Mouse (Mus musculus): ENCODE measurements around the gene Doc2g. TPM values are rescaled to one million over a fixed set of nuclear protein-coding genes. Genes with fewer than 3 reads are reported as not detected.

The Doc2g gene
- polyA plus RNA-seq, 3 experiments from 2014 or later = 0.31 to 2.8 (median 1.6) TPM

DNA sequence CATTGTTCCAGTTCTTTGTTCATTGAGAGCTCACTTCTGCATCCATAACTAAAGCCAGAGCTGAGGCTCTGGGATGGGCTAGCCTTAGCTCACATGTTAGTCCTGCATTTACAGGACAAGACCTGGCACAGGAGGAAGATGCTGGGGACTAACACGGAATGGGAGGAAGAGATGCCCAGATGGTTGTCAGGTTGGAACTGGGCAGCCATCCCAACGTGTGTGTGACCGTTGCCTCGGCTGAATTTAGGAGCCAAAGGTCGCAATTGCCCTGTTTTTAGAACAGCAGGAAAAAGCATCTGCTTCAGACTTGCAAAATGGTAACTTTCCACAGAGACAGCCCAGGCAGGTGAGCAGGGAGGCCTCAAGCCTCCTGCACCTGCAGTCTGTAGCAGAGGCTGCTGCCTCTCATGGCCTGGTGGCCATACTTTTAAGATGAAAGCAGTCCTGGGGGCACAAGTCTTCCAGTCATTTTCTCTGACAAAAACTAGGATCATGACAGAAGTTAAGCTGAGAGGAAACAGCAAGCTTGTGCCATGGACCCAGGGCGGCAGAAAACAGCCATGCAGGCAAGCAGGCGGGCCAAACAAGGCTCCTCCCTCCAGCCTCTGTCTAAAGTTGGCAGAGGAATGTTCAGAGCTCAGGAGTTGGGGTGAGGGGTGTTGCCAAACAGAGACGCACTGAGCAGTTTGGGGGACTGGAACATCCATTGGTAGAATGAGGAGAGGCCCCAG lies 52.3 kb downstream of the Doc2g start:
- ATAC-seq = no peak

DNA sequence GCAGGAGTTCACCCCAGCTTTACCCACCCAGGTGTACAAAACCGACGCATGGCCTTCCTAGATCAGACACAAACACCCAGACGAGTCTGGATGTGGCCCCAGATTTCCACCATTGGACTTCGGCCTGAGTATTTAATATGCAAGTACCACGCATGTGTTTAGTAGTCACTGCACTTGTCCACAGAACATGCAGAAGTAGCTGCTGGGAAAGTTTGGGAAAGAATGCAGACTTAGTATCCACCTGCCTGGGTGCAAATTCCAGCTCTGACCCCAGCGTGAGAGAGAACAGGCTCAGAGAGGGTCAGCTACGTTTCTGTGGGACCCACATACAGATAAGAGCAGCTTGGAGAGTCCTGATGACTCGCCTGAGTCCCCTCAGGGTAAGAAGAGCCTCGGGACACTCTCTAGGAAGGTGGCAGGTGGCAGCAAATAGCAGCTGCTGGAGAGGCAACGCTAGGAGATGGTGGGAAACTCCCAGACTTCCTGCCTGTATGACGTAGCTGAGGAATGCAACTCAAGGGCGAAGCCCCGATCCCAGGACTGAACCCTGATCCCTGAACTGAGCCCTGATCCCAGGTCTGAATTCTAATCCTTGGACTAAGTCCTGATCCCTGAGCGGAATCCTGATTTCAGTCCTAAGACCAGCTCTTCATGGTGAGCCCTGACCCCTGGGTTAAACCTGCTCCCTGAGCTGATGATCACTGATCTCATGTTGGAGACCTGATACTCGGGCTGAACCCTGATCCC lies 53.0 kb downstream of the Doc2g start:
- no peak for ATAC-seq

Other genes with a start within 250 kb of the Doc2g start
- 10 to 100 TPM; 25.1 to 41.5 (median 32.7) TPM for gene Kmt5b, start 235.9 kb upstream of the Doc2g start, polyA plus RNA-seq (2017; shearing (Covaris generic))
- 1 to 10 TPM; 1.6 to 4.9 (median 4.3) TPM for gene Chka, start 151.5 kb upstream of the Doc2g start, polyA plus RNA-seq (2017; shearing (Covaris generic))
- gene Tcirg1, start 96.2 kb upstream of the Doc2g start, polyA plus RNA-seq (2017; shearing (Covaris generic)) = 10 to 100 TPM; 57.2 to 85.0 (median 60.4) TPM
- gene Ndufs8, start 90.5 kb upstream of the Doc2g start, polyA plus RNA-seq (2017; shearing (Covaris generic)) = 100 to 1,000 TPM; 219 to 266 (median 256) TPM
- gene Aldh3b1, start 73.5 kb upstream of the Doc2g start, polyA plus RNA-seq (2017; shearing (Covaris generic)) = under 1 TPM in 1 of 3 experiments, not detected in 2; 0.36 TPM
- 10 to 100 TPM; 23.5 to 38.0 (median 26.2) TPM for gene Unc93b1, start 68.1 kb upstream of the Doc2g start, polyA plus RNA-seq (2017; shearing (Covaris generic))
- not detected for gene Aldh3b3, start 44.7 kb upstream of the Doc2g start, polyA plus RNA-seq (2017; shearing (Covaris generic))
- not detected for gene Aldh3b2, start 31.0 kb upstream of the Doc2g start, polyA plus RNA-seq (2017; shearing (Covaris generic))
- 1 to 10 TPM in 2 of 3 experiments, under 1 TPM in 1; 0.73 to 2.3 (median 2.2) TPM for gene Acy3, start 16.7 kb upstream of the Doc2g start, polyA plus RNA-seq (2017; shearing (Covaris generic))
- gene Tbx10, start 10.6 kb upstream of the Doc2g start, polyA plus RNA-seq (2017; shearing (Covaris generic)) = not detected
- gene Nudt8, start 2.7 kb upstream of the Doc2g start, polyA plus RNA-seq (2017; shearing (Covaris generic)) = 10 to 100 TPM; 10.3 to 16.2 (median 15.9) TPM
- under 1 TPM; 0.16 to 0.99 (median 0.44) TPM for gene Gm49405, start 2.7 kb upstream of the Doc2g start, polyA plus RNA-seq (2017; shearing (Covaris generic))
- 100 to 1,000 TPM; 104 to 136 (median 114) TPM for gene Ndufv1, start 9.5 kb downstream of the Doc2g start, polyA plus RNA-seq (2017; shearing (Covaris generic))
- gene Gstp1, start 34.7 kb downstream of the Doc2g start, polyA plus RNA-seq (2017; shearing (Covaris generic)) = 100 to 1,000 TPM; 417 to 553 (median 508) TPM
- gene Gstp2, start 42.7 kb downstream of the Doc2g start, polyA plus RNA-seq (2017; shearing (Covaris generic)) = 10 to 100 TPM in 1 of 3 experiments, 1 to 10 TPM in 1, under 1 TPM in 1; 0.72 to 12.0 (median 5.0) TPM
- 100 to 1,000 TPM; 178 to 293 (median 197) TPM for gene Gstp3, start 56.3 kb downstream of the Doc2g start, polyA plus RNA-seq (2017; shearing (Covaris generic))
- gene Cabp2, start 78.3 kb downstream of the Doc2g start, polyA plus RNA-seq (2017; shearing (Covaris generic)) = not detected
- gene Cdk2ap2, start 93.9 kb downstream of the Doc2g start, polyA plus RNA-seq (2017; shearing (Covaris generic)) = 100 to 1,000 TPM; 329 to 406 (median 406) TPM
- 100 to 1,000 TPM in 1 of 3 experiments, 10 to 100 TPM in 2; 80.6 to 147 (median 88.8) TPM for gene Pitpnm1, start 96.7 kb downstream of the Doc2g start, polyA plus RNA-seq (2017; shearing (Covaris generic))
- 100 to 1,000 TPM; 171 to 228 (median 197) TPM for gene Aip, start 122.5 kb downstream of the Doc2g start, polyA plus RNA-seq (2017; shearing (Covaris generic))
- under 1 TPM in 1 of 3 experiments, not detected in 2; 0.22 TPM for gene Gpr152, start 136.5 kb downstream of the Doc2g start, polyA plus RNA-seq (2017; shearing (Covaris generic))
- gene Cabp4, start 140.7 kb downstream of the Doc2g start, polyA plus RNA-seq (2017; shearing (Covaris generic)) = 1 to 10 TPM in 1 of 3 experiments, under 1 TPM in 2; 0.91 to 1.1 (median 0.97) TPM
- 100 to 1,000 TPM; 228 to 269 (median 241) TPM for gene Coro1b, start 145.3 kb downstream of the Doc2g start, polyA plus RNA-seq (2017; shearing (Covaris generic))
- 100 to 1,000 TPM; 802 to 889 (median 855) TPM for gene Ptprcap, start 150.3 kb downstream of the Doc2g start, polyA plus RNA-seq (2017; shearing (Covaris generic))
- 10 to 100 TPM; 26.3 to 35.3 (median 30.1) TPM for gene Rps6kb2, start 160.0 kb downstream of the Doc2g start, polyA plus RNA-seq (2017; shearing (Covaris generic))
- 10 to 100 TPM in 2 of 3 experiments, 1 to 10 TPM in 1; 5.2 to 12.9 (median 11.9) TPM for gene Carns1, start 172.2 kb downstream of the Doc2g start, polyA plus RNA-seq (2017; shearing (Covaris generic))
- gene Tbc1d10c, start 188.0 kb downstream of the Doc2g start, polyA plus RNA-seq (2017; shearing (Covaris generic)) = 100 to 1,000 TPM; 608 to 658 (median 621) TPM
- 1,000 to 10,000 TPM in 1 of 3 experiments, 100 to 1,000 TPM in 2; 808 to 1,210 (median 823) TPM for gene Ppp1ca, start 188.8 kb downstream of the Doc2g start, polyA plus RNA-seq (2017; shearing (Covaris generic))
- 10 to 100 TPM; 43.6 to 63.0 (median 59.1) TPM for gene Rad9a, start 198.3 kb downstream of the Doc2g start, polyA plus RNA-seq (2017; shearing (Covaris generic))
- gene Clcf1, start 210.9 kb downstream of the Doc2g start, polyA plus RNA-seq (2017; shearing (Covaris generic)) = 10 to 100 TPM; 13.4 to 51.6 (median 33.9) TPM
- not detected for gene AC109138.7, start 211.0 kb downstream of the Doc2g start, polyA plus RNA-seq (2017; shearing (Covaris generic))
- 100 to 1,000 TPM in 2 of 3 experiments, 10 to 100 TPM in 1; 96.4 to 134 (median 118) TPM for gene Pold4, start 228.6 kb downstream of the Doc2g start, polyA plus RNA-seq (2017; shearing (Covaris generic))

Data from inflammation-experienced regulatory T-cells, adult 6 months (primary cell).